Mouse (Mus musculus) left cerebral cortex, postnatal 36 days (tissue): ENCODE results near the gene Popdc3. TPM values are rescaled to one million over a fixed set of nuclear protein-coding genes. Genes with fewer than 3 reads are reported as not detected.
"Not testable (repeated sequence)": the region's sequence is repeated elsewhere in the genome, so short reads cannot be mapped to it uniquely, and the experiment has no call there.

Experiments used
- DNase-seq, 2 experiments: peaks; one replicate each; pipeline ENCODE4 v3.0.0; 2021 to 2022; ENCODE audit warnings: low spot score in 2 of 2, mixed read lengths in 1 of 2
- intact Hi-C: fragments of 180-260 bp; cut with DNase I; formaldehyde crosslinking; loops from one replicate; pipeline ENCODE4 v1.15.1; 2025
- total RNA-seq, 2 experiments: library from RNA; stranded (reverse); gene quantifications; 2 replicates each; pipeline ENCODE4 v1.2.3; 2021

The Popdc3 gene
- total RNA-seq, 2 experiments from 2014 or later, result 0.57 TPM

GRCm38 (mm10) chr10:45299509-45299908 is 121.6 kb downstream of the Popdc3 start:
- intact Hi-C loops, result no loop called here
- DNase-seq, result no peak

DNA sequence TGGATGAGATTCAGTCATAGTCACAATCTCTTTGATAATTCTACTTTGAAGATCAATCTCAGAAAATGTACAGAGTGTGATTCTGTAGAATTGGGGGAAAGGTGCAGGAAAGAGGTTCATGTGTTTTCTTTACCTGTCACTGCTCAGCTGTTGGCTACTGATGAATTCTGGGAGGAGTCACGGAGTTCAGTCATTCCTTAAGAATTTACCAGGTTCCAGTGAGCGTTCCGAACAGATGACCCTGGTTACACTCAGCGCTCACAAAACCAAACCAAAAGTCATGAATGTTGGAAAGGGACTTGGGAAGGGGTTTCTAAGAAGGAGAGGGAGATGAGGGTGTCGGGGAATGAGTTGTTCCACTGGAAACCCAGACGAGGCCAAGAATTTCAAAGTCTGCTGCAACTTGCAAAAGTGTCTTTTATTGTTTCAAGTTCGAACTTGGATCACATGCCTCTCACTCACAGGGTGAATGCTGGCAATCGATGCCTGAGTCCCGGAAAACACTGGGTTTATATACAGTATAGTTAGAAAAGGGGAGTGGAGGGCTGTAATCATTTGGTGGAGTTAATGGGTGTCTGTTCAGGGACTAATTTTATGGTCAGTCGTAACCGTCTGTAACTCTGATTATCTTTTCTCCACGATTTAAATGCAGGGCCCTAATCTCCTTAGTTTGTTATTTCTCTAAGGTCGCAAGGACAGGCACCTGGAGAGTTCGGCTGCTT is 125.6 kb downstream of the Popdc3 start:
- intact Hi-C loops, result no loop called here
- DNase-seq, result no peak

DNA sequence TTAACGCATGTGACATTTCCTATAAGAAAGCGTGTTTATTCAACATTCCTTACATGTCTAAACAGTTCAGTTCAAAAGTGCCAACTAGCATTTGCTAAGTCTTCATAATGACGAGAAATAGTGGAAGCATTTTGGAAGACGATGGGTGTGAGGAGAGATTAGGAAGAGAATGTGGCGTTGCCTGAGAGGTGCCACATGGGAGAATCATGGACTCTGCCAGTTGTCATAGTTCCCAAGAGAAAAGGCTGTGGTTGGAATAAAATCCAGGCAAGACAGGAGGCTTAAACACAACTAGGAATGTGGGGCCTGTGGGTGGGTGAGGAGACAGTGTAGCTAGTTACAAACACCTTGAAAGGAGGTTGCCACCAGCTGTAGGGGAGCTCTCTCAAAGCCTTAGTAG is 127.3 kb downstream of the Popdc3 start:
- intact Hi-C loops, result no loop called here
- no peak for DNase-seq

- no peak for DNase-seq
- intact Hi-C loops, result no loop called here
Measured at GRCm38 (mm10) chr10:45311129-45311528, 133.2 kb downstream of the Popdc3 start.

- DNase-seq, result no peak
- intact Hi-C loops, result no loop called here
Measured at GRCm38 (mm10) chr10:45311624-45312023, 133.7 kb downstream of the Popdc3 start.

DNA sequence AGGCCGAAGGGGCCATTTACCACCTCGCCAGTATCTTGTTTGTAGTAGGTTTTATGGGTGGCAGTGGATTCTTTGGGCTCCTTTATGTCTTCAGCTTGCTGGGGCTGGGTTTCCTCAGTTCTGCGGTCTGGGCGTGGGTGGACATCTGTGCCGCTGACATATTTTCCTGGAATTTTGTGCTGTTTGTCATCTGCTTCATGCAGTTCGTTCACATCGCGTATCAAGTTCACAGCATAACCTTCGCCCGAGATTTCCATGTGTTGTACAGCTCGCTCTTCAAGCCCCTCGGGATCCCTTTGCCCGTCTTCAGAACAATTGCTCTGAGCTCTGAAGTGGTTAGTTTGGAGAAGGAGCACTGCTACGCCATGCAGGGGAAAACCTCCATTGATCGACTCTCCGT is 137.0 kb downstream of the Popdc3 start:
- DNase-seq, result no peak
- intact Hi-C loops, result no loop called here

DNA sequence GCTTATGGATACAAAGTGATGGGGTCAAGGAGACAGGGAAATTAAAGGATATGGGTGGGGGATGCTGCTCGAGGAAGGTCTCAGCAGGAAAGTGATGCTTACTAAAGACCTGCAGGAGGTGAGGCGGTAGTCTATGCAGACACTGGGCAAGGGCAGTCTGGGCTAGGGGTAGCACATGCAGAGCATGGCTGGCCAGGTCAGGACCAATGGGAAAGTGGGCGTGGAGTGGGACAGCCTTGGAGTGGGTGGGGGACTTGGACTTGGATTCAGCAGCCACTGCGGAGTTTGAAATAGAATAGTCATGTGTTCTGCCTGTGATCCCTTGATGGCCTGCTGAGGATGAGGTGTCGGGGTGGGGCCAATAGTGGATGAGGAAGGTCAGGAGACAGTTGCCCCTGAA is 141.0 kb downstream of the Popdc3 start:
- intact Hi-C loops, result no loop called here
- DNase-seq, result no peak

GRCm38 (mm10) chr10:45320296-45320695 is 142.4 kb downstream of the Popdc3 start:
- no peak for DNase-seq
- intact Hi-C loops, result no loop called here

DNA sequence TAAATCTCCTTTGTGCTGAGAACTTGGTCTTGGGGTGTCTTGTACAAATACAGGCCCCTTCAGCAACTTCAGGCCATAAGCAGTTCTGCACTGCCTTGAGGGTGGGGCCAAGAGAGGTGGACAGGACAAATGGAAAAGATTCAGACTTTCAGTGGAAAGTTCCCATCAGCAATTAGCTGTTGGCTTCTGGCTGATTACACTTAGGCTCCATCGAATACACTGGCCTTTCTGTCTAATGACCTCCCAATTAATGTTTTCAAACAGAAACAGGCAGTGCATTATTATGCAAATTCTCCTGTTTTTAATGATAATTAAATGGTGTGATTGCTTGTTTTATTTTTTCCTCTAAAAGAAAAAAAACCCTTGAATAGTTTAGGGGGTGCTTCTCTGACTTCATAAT is 146.3 kb downstream of the Popdc3 start:
- no peak for DNase-seq
- intact Hi-C loops, result no loop called here

GRCm38 (mm10) chr10:45328196-45329000 is 150.5 kb downstream of the Popdc3 start:
- DNase-seq, result no peak
- intact Hi-C loops, result no loop called here

- no peak for DNase-seq
- intact Hi-C loops, result no loop called here
Measured at GRCm38 (mm10) chr10:45334925-45335324, 157.0 kb downstream of the Popdc3 start.

- DNase-seq, result peak; percentile 20 to 24
- intact Hi-C loops, result no loop called here
Measured at GRCm38 (mm10) chr10:45335434-45336422, 157.8 kb downstream of the Popdc3 start, which contains the start of gene Bves. Gene Bves (plus strand): TSS chr10:45335772.

DNA sequence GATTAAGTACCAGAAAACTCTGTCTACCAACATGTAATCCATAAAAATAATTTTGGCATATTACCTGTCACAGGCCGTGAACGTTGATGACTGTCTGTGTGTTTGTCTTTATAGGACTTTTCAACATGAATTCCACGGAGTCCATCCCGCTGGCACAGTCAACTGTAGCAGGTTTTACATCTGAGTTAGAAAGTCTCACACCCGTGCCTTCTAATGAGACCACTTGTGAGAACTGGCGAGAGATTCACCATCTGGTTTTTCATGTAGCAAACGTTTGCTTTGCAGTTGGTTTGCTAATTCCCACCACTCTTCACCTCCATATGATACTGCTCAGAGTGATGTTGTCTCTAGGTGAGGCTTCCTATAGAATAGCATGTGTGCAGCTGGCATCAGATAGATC is 161.2 kb downstream of the Popdc3 start:
- DNase-seq, result no peak
- intact Hi-C loops, result no loop called here

- no peak for DNase-seq
- intact Hi-C loops, result no loop called here
Measured at GRCm38 (mm10) chr10:45344381-45344780, 166.5 kb downstream of the Popdc3 start.

DNA sequence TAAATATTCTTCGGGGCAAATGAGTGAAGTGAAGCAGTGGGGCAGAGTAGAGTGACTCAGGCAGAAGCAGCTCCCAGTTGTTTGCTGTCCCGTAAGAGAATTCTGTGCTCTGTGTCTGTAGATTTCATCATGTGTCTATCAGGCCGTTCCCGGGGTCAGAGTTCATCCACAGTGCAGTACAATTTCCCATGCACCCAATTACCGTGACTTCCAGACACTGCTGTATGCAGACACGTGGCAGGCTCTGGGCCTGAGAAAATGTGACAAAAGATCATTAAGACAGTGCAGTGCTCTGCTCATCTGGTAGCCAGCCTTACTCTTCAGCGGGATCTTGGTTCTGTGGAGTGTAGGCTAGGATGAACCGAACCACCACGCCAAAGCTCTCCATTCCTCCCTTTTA is 167.3 kb downstream of the Popdc3 start:
- DNase-seq, result no peak
- intact Hi-C loops, result no loop called here

DNA sequence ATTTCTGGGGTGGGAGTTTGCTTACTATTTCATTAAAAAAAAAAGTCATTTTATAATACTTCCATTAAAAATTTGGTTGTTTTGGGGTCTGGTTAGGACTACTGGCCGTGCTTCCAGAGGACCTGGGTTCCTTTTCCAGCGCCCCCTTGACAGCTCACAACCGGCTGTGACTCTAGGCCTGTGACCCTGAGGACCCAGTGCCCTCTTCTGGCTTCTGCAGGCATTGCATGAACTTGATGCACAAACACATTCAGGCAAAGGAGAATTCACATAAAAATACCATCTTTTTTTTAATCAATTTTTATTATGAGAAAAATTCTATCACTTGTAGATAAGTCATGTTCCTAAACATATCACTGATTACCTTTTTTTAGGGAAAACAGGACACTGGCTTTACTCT is 170.2 kb downstream of the Popdc3 start:
- DNase-seq, intact Hi-C loops: not testable (repeated sequence)

DNA sequence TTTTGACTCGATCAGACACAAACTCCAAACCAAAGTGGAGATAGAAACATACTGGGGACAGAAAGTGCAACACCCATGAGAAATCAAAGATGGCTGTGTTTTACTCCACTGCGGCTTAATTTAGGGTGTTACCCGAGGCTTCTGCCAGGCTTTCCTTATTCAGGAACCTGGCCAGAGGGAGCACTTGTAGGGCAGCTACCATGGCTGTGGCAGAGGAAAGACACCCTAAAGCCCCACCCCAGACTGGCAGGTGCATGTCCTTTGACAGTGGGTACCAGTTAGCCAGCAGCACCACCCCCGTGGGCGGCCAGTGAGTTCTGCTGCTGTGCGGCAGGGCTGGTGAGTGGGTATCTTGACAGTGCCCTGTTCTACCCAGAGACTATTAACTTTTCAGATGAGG is 178.2 kb downstream of the Popdc3 start:
- DNase-seq, result no peak
- intact Hi-C loops, result no loop called here

DNA sequence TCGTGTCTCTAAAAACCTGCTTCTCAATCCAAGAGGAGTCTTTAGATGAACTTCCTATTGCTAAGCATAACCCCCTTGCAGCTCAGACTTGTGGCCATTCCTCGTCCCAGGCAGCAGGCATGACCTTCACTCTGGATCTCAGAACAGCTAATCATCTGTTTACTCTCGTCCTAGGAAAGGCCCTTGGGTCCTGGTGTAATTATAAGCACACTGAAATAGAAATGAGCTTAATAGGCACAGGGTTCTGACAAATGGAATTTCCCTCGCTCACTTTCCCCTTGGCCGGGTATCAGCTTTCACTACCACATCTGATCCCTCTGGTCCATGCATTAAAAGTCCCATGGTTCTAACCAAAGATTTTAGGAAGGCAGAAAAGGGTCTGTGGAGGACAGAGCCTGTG is 185.5 kb downstream of the Popdc3 start:
- intact Hi-C loops, result no loop called here
- DNase-seq, result no peak

DNA sequence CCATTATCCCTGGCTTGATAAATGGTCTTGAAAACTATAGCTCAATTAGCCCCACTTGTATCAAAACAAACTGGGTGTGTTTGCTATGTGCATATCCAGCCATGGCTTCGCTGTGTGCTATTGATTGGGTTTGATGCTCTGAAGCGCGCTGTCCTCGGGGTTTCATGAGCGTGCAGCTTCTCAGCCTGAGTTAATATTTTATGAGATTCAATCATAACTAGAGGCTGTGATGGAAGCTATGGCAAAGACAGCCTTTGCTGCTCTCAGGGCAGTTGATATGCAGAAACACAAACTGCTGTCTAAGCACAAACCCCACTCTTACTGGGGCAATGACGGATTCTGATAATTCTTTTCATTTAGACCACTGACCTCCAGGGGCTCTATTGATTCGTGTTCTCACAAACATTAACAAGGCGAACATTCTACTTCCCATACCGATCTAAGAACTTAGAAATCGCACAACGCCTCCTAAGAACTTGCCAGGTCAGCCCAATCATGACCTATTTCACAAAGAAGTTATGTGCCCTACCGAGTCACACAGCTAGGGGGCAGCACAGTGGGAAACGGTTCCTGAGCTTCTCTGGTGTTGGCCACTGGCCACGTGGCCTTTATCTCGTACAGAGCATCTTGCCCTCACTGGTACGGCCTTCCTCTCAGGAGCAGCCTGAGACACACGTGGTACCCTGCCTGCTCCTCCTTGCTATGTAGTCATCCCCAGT is 189.2 kb downstream of the Popdc3 start:
- intact Hi-C loops, result no loop called here
- DNase-seq, result no peak
